Mouse (Mus musculus): Measurements from ENCODE around the gene Kdm2b. TPM values are rescaled to one million over a fixed set of nuclear protein-coding genes. Genes with fewer than 3 reads are reported as not detected.

Gene Kdm2b
- total RNA-seq, 1 experiment: 68.6 TPM

GRCm38 (mm10) chr5:122925534-122925958 lies 64.1 kb downstream of the Kdm2b start:
- TF ChIP-seq ZC3H11A (IDR thresholded peaks at IDR 0.05; ENCODE audit: borderline replicate concordance, low read depth, low read length) (no peak), MAFK (IDR thresholded peaks at IDR 0.05; ENCODE audit: insufficient read depth, low read depth, low read length) (no peak), CHD2 (IDR thresholded peaks at IDR 0.05; ENCODE audit: low read depth, low read length) (no peak), ZNF384 (IDR thresholded peaks at IDR 0.05; ENCODE audit: low read depth, low read length) (no peak), HCFC1 (IDR thresholded peaks at IDR 0.05; ENCODE audit: borderline replicate concordance, insufficient read depth, low read length) (no peak)
- Histone ChIP-seq H3K4me1 (ENCODE audit: control insufficient read depth in 2 of 2, insufficient read depth in 2 of 2, low read length in 2 of 2, poor library complexity in 1 of 2) (peaks cover 9 to 32% of the 10 kb centered on the region in 2 experiments), H3K36me3 (ENCODE audit: control insufficient read depth, insufficient read depth, low read length, poor library complexity, severe bottlenecking) (peaks cover 1% of the 10 kb centered on the region; the same call in 1 of the 2 replicates), H3K4me3 (ENCODE audit: insufficient read depth in 1 of 2, low read depth in 1 of 2, low read length in 2 of 2, poor library complexity in 1 of 2, severe bottlenecking in 1 of 2) (no peak overlapping the region), H3K9me3 (ENCODE audit: control insufficient read depth, insufficient read depth, low read depth, low read length) (no peaks in the 10 kb centered on the region), H3K27ac (ENCODE audit: insufficient read depth, low read depth, low read length, poor library complexity, severe bottlenecking) (peak overlapping the region; percentile 24; the same call in 1 of the 2 replicates), H3K9ac (ENCODE audit: insufficient read depth, low read depth, low read length, poor library complexity, severe bottlenecking) (peak overlapping the region; percentile 62; the same call in 1 of the 2 replicates)
- DNase-seq (ENCODE audit: low read depth, low spot score): peak; percentile 54
- in situ Hi-C loops (cut with MboI; ENCODE audit: low sequenced_read_pairs in 2 of 2, unreplicated experiment in 2 of 2): no loop called here

GRCm38 (mm10) chr5:122923871-122924465 lies 65.7 kb downstream of the Kdm2b start:
- H3K9ac ChIP-seq (ENCODE audit: insufficient read depth, low read depth, low read length, poor library complexity, severe bottlenecking): peak overlapping the region; percentile 18; the same call in 1 of the 2 replicates
- H3K4me3 ChIP-seq (ENCODE audit: insufficient read depth in 1 of 2, low read depth in 1 of 2, low read length in 2 of 2, poor library complexity in 1 of 2, severe bottlenecking in 1 of 2): no peak overlapping the region
- no peaks in the 10 kb centered on the region; the same call in 1 of the 2 replicates for H3K36me3 ChIP-seq (ENCODE audit: control insufficient read depth, insufficient read depth, low read length, poor library complexity, severe bottlenecking)
- H3K9me3 ChIP-seq (ENCODE audit: control insufficient read depth, insufficient read depth, low read depth, low read length): no peaks in the 10 kb centered on the region
- peaks cover 9 to 32% of the 10 kb centered on the region in 2 experiments for H3K4me1 ChIP-seq (ENCODE audit: control insufficient read depth in 2 of 2, insufficient read depth in 2 of 2, low read length in 2 of 2, poor library complexity in 1 of 2)
- in situ Hi-C loops (cut with MboI; ENCODE audit: low sequenced_read_pairs in 2 of 2, unreplicated experiment in 2 of 2): no loop called here
- DNase-seq (ENCODE audit: low read depth, low spot score): no peak
- peak overlapping the region; percentile 14; the same call in 1 of the 2 replicates for H3K27ac ChIP-seq (ENCODE audit: insufficient read depth, low read depth, low read length, poor library complexity, severe bottlenecking)
- TF ChIP-seq CHD2 (IDR thresholded peaks at IDR 0.05; ENCODE audit: low read depth, low read length) (no peak), MAFK (IDR thresholded peaks at IDR 0.05; ENCODE audit: insufficient read depth, low read depth, low read length) (no peak), ZNF384 (IDR thresholded peaks at IDR 0.05; ENCODE audit: low read depth, low read length) (no peak), HCFC1 (IDR thresholded peaks at IDR 0.05; ENCODE audit: borderline replicate concordance, insufficient read depth, low read length) (no peak), ZC3H11A (IDR thresholded peaks at IDR 0.05; ENCODE audit: borderline replicate concordance, low read depth, low read length) (no peak)

GRCm38 (mm10) chr5:122921941-122922340 lies 67.7 kb downstream of the Kdm2b start:
- no peaks in the 10 kb centered on the region for H3K9me3 ChIP-seq (ENCODE audit: control insufficient read depth, insufficient read depth, low read depth, low read length)
- peak overlapping the region; percentile 66; the same call in 1 of the 2 replicates for H3K9ac ChIP-seq (ENCODE audit: insufficient read depth, low read depth, low read length, poor library complexity, severe bottlenecking)
- no peaks in the 10 kb centered on the region; the same call in 1 of the 2 replicates for H3K36me3 ChIP-seq (ENCODE audit: control insufficient read depth, insufficient read depth, low read length, poor library complexity, severe bottlenecking)
- H3K27ac ChIP-seq (ENCODE audit: insufficient read depth, low read depth, low read length, poor library complexity, severe bottlenecking): peak overlapping the region; percentile 84; the same call in 1 of the 2 replicates
- DNase-seq (ENCODE audit: low read depth, low spot score): no peak
- TF ChIP-seq CHD2 (IDR thresholded peaks at IDR 0.05; ENCODE audit: low read depth, low read length) (no peak), ZNF384 (IDR thresholded peaks at IDR 0.05; ENCODE audit: low read depth, low read length) (no peak), MAFK (IDR thresholded peaks at IDR 0.05; ENCODE audit: insufficient read depth, low read depth, low read length) (no peak), HCFC1 (IDR thresholded peaks at IDR 0.05; ENCODE audit: borderline replicate concordance, insufficient read depth, low read length) (no peak), ZC3H11A (IDR thresholded peaks at IDR 0.05; ENCODE audit: borderline replicate concordance, low read depth, low read length) (no peak)
- H3K4me1 ChIP-seq (ENCODE audit: control insufficient read depth in 2 of 2, insufficient read depth in 2 of 2, low read length in 2 of 2, poor library complexity in 1 of 2): peaks cover 5 to 22% of the 10 kb centered on the region in 2 experiments; a peak in 3 of 4 replicates
- in situ Hi-C loops (cut with MboI; ENCODE audit: low sequenced_read_pairs in 2 of 2, unreplicated experiment in 2 of 2): no loop called here
- H3K4me3 ChIP-seq (ENCODE audit: insufficient read depth in 1 of 2, low read depth in 1 of 2, low read length in 2 of 2, poor library complexity in 1 of 2, severe bottlenecking in 1 of 2): peak overlapping the region; percentile 32 to 52; a peak in 3 of 4 replicates

- DNase-seq (ENCODE audit: low read depth, low spot score): no peak
- Histone ChIP-seq H3K9me3 (ENCODE audit: control insufficient read depth, insufficient read depth, low read depth, low read length) (no peaks in the 10 kb centered on the region), H3K4me1 (ENCODE audit: control insufficient read depth in 2 of 2, insufficient read depth in 2 of 2, low read length in 2 of 2, poor library complexity in 1 of 2) (peaks cover 5 to 15% of the 10 kb centered on the region in 2 experiments; a peak in 3 of 4 replicates), H3K27ac (ENCODE audit: insufficient read depth, low read depth, low read length, poor library complexity, severe bottlenecking) (peak overlapping the region; percentile 84; the same call in 1 of the 2 replicates), H3K4me3 (ENCODE audit: insufficient read depth in 1 of 2, low read depth in 1 of 2, low read length in 2 of 2, poor library complexity in 1 of 2, severe bottlenecking in 1 of 2) (peak overlapping the region in 1 of 2 experiments; percentile 52; a peak in 1 of 4 replicates), H3K36me3 (ENCODE audit: control insufficient read depth, insufficient read depth, low read length, poor library complexity, severe bottlenecking) (no peaks in the 10 kb centered on the region; the same call in none of the 2 replicates), H3K9ac (ENCODE audit: insufficient read depth, low read depth, low read length, poor library complexity, severe bottlenecking) (peak overlapping the region; percentile 19; the same call in 1 of the 2 replicates)
- in situ Hi-C loops (cut with MboI; ENCODE audit: low sequenced_read_pairs in 2 of 2, unreplicated experiment in 2 of 2): no loop called here
- no peak for TF ChIP-seq MAFK (IDR thresholded peaks at IDR 0.05; ENCODE audit: insufficient read depth, low read depth, low read length)
- no peak for TF ChIP-seq CHD2 (IDR thresholded peaks at IDR 0.05; ENCODE audit: low read depth, low read length)
- no peak for TF ChIP-seq ZC3H11A (IDR thresholded peaks at IDR 0.05; ENCODE audit: borderline replicate concordance, low read depth, low read length)
- no peak for TF ChIP-seq ZNF384 (IDR thresholded peaks at IDR 0.05; ENCODE audit: low read depth, low read length)
- no peak for TF ChIP-seq HCFC1 (IDR thresholded peaks at IDR 0.05; ENCODE audit: borderline replicate concordance, insufficient read depth, low read length)
These were observed 69.1 kb downstream of the Kdm2b start for GRCm38 (mm10) chr5:122920557-122920956.
